Mouse (Mus musculus) heart, embryonic 15.5 days (tissue): ENCODE results near the gene Rasal1. TPM values are rescaled to one million over a fixed set of nuclear protein-coding genes. Genes with fewer than 3 reads are reported as not detected.
A peak's percentile ranks its signal among the peaks of the same experiment; 100 is the strongest.

Experiments
- ATAC-seq: fragments of 200-750 bp; cut with Nextera tagmentation; replicated peaks from 2 replicates; pipeline ENCODE4 v1.8.0; 2017; ENCODE audit warnings: low read depth, moderate TSS enrichment; ENCODE audit not compliant: insufficient number of reproducible peaks, insufficient read depth, low FRiP score
- H3K27ac ChIP-seq: fragments of 300-500 bp; sonication (generic); 2 replicates; pipeline ENCODE4 v1.5.1; 2015; ENCODE audit warnings: mild to moderate bottlenecking, inconsistent platforms
- H3K27me3 ChIP-seq: fragments of 300-500 bp; sonication (generic); 2 replicates; pipeline ENCODE4 v1.6.1; 2015; ENCODE audit warnings: inconsistent platforms
- H3K36me3 ChIP-seq: fragments of 300-500 bp; sonication (generic); 2 replicates; pipeline ENCODE4 v1.6.1; 2015; ENCODE audit warnings: mild to moderate bottlenecking, inconsistent platforms
- H3K4me1 ChIP-seq: fragments of 300-500 bp; sonication (generic); replicated peaks from 2 replicates; pipeline ENCODE4 v1.6.1; 2015; ENCODE audit warnings: inconsistent platforms
- H3K4me2 ChIP-seq: fragments of 300-500 bp; sonication (generic); 2 replicates; pipeline ENCODE4 v1.6.1; 2015; ENCODE audit warnings: inconsistent platforms, mild to moderate bottlenecking, moderate library complexity
- H3K4me3 ChIP-seq: fragments of 300-500 bp; sonication (generic); 2 replicates; pipeline ENCODE4 v1.5.1; 2015; ENCODE audit warnings: mild to moderate bottlenecking, inconsistent platforms
- H3K9ac ChIP-seq: fragments of 300-500 bp; sonication (generic); 2 replicates; pipeline ENCODE4 v1.6.1; 2015; ENCODE audit warnings: mild to moderate bottlenecking, inconsistent platforms
- H3K9me3 ChIP-seq: fragments of 300-500 bp; sonication (generic); replicated peaks from 2 replicates; pipeline ENCODE4 v1.6.1; 2016; ENCODE audit warnings: inconsistent platforms
- WGBS: fragments of 180-500 bp; shearing (Covaris S2); methylation state at CpG from one replicate; pipeline ENCODE4 v1.1.7; 2015; ENCODE audit warnings: mixed read lengths; 5-methylcytosine and 5-hydroxymethylcytosine counted together
- polyA plus RNA-seq: library from polyadenylated mRNA; unstranded; fragments of >200 nt; fragmentation: Nextera tagmentation; extraction: Ambion mirVana; gene quantifications from 2 replicates; pipeline ENCODE4 v1.2.1, GENCODE M21; 2015

The Rasal1 gene
- polyA plus RNA-seq, 1 experiment from 2014 or later: 0.25 TPM

DNA sequence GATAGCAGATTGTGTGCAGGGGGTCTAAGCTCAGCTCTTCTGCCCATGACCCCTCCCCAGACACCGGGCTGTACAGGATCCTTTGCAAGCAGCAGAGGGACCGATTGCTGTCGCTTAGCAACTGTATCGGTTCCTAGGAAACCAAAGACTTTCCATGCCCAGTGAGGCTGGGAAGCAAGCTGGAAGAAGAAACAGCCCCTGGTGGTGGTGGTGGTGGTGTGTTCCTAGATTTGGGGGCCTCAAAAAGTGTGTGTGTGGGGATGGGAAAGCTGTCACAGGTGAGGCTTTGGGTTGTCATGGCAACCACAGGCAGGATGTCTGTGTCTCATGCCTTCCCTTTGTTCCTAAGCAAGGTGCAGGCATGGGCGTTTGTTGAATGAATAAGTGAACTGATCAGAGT, 12.2 kb downstream of the Rasal1 start:
- H3K4me2 ChIP-seq: no peak overlapping the region
- H3K36me3 ChIP-seq: no peaks in the 10 kb centered on the region
- ATAC-seq: no peak
- no peaks in the 10 kb centered on the region for H3K4me1 ChIP-seq
- 44% methylated on average over 5 of the region's 5 CpGs for WGBS
- no peaks in the 10 kb centered on the region for H3K9me3 ChIP-seq
- no peak overlapping the region for H3K9ac ChIP-seq
- H3K4me3 ChIP-seq: no peak overlapping the region
- peaks cover 35% of the 10 kb centered on the region for H3K27me3 ChIP-seq
- H3K27ac ChIP-seq: no peak overlapping the region

- Histone ChIP-seq H3K9me3 (no peaks in the 10 kb centered on the region), H3K4me1 (no peaks in the 10 kb centered on the region), H3K36me3 (no peaks in the 10 kb centered on the region), H3K9ac (no peak overlapping the region), H3K4me2 (no peak overlapping the region), H3K4me3 (no peak overlapping the region), H3K27me3 (peaks cover 40% of the 10 kb centered on the region), H3K27ac (no peak overlapping the region)
- ATAC-seq: no peak
- 61% methylated on average over 2 of the region's 2 CpGs for WGBS
These were observed 16.3 kb downstream of the Rasal1 start for GRCm38 (mm10) chr5:120664888-120665287.

DNA sequence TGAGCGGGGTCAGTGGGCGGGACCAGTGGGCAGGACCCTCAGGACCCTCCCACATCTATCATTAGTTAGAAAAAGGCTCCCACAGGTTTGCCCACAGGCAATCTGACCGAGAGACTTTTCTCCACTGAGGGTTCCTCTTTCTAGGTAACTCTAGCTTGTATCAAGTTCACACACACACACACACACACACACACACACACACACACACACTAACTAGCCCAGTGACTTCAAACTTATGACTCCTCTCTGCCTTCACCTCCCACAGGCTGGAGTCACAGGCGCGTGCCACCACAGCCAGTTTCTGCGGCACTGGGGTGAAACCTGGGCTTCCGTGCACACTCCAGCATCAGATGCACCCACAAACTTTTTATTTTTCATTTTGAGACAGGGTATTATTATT, 20.1 kb downstream of the Rasal1 start:
- H3K27ac ChIP-seq: no peak overlapping the region
- no peak overlapping the region for H3K4me2 ChIP-seq
- no peak overlapping the region for H3K9ac ChIP-seq
- no peak overlapping the region for H3K4me3 ChIP-seq
- no peaks in the 10 kb centered on the region for H3K4me1 ChIP-seq
- H3K9me3 ChIP-seq: no peaks in the 10 kb centered on the region
- WGBS: 77% methylated on average over 7 of the region's 7 CpGs
- ATAC-seq: no peak
- peaks cover 23% of the 10 kb centered on the region for H3K27me3 ChIP-seq
- no peaks in the 10 kb centered on the region for H3K36me3 ChIP-seq

DNA sequence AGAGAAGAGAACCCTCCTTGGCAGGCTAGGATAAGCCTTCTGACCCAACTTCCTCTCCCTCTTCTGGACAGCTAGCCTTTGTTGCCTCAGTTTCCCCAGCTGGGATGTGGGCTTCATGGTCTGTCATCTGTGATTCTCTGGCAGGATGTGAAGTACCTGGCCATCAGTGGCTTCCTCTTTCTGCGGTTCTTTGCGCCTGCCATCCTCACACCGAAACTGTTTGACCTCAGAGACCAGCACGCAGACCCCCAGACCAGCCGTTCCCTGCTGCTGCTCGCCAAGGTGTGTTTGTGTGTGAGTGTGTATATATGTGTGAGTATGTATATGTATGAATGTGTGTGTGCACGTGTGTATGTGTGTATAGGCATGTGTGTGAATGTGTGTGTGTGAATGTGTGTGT, 21.5 kb downstream of the Rasal1 start:
- Histone ChIP-seq H3K4me3 (no peak overlapping the region), H3K4me1 (peaks cover 2% of the 10 kb centered on the region; the same call in 1 of the 2 replicates), H3K36me3 (no peaks in the 10 kb centered on the region), H3K4me2 (no peak overlapping the region), H3K9me3 (no peaks in the 10 kb centered on the region), H3K27ac (no peak overlapping the region), H3K9ac (no peak overlapping the region), H3K27me3 (peaks cover 17% of the 10 kb centered on the region)
- no peak for ATAC-seq
- WGBS: 85% methylated on average over 7 of the region's 7 CpGs

DNA sequence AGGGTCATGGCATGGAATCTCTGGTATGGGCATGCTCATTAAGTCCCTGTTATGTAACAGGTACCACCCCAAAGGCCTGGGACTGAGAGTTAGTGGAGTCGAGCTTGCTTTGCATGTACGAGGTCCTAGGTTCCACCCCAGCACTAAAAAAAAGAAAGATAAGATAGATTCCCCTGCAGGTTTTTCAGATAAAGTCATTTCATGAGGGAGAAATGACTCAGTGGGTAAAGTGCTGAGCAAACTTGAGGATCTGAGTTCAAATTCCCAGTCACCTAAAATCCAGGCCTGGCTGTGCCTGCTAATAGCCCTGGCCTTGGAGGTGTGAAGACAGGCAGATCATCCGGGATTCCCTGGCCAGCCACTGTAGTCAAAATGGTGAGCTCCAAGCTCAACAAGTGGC, 23.3 kb downstream of the Rasal1 start:
- Histone ChIP-seq H3K9ac (no peak overlapping the region), H3K27me3 (peaks cover 14% of the 10 kb centered on the region), H3K9me3 (no peaks in the 10 kb centered on the region), H3K4me2 (no peak overlapping the region), H3K36me3 (no peaks in the 10 kb centered on the region), H3K27ac (no peak overlapping the region), H3K4me3 (no peak overlapping the region), H3K4me1 (peaks cover 2% of the 10 kb centered on the region; the same call in 1 of the 2 replicates)
- whole genome bisulfite sequencing: 58% methylated on average over 3 of the region's 3 CpGs
- ATAC-seq: no peak

DNA sequence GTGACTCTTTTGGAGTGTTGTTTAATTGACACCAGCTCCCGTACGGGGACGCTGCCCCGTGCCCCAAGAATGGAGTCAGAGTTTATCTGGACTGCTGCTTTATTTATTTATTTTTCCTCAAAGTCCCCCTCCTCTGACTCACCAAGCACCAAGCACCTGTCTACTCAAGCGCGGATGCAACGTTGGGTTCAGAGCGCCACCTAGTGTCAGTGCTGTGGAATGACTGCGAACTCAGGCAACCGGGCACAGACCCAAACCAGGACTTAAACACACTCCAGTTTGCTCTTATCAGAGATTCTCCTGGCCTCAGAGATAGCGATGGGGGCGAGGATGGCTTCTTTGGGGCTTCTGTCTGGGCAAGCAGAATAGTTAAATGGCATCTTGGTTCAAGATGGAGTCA, 25.0 kb downstream of the Rasal1 start:
- WGBS: 4% methylated on average over 12 of the region's 12 CpGs
- peaks cover 2% of the 10 kb centered on the region; the same call in 1 of the 2 replicates for H3K4me1 ChIP-seq
- ATAC-seq: peak; percentile 8; the same call in 1 of the 2 replicates

GRCm38 (mm10) chr5:120674229-120675145, 25.9 kb downstream of the Rasal1 start:
- Histone ChIP-seq H3K4me1 (peaks cover 3% of the 10 kb centered on the region), H3K36me3 (no peaks in the 10 kb centered on the region), H3K4me2 (no peak overlapping the region), H3K9me3 (no peaks in the 10 kb centered on the region), H3K27ac (no peak overlapping the region), H3K4me3 (no peak overlapping the region), H3K9ac (no peak overlapping the region), H3K27me3 (peaks cover 23% of the 10 kb centered on the region)
- ATAC-seq: no peak
- WGBS: 31% methylated on average over 21 of the region's 21 CpGs

More for the DNA sequence above, 25.0 kb downstream of the Rasal1 start:
- H3K27ac ChIP-seq: no peak overlapping the region
- peaks cover 16% of the 10 kb centered on the region; the same call in 1 of the 2 replicates for H3K27me3 ChIP-seq
- H3K9ac ChIP-seq: no peak overlapping the region
- H3K36me3 ChIP-seq: no peaks in the 10 kb centered on the region
- no peak overlapping the region for H3K4me2 ChIP-seq
- H3K4me3 ChIP-seq: no peak overlapping the region
- no peaks in the 10 kb centered on the region for H3K9me3 ChIP-seq

DNA sequence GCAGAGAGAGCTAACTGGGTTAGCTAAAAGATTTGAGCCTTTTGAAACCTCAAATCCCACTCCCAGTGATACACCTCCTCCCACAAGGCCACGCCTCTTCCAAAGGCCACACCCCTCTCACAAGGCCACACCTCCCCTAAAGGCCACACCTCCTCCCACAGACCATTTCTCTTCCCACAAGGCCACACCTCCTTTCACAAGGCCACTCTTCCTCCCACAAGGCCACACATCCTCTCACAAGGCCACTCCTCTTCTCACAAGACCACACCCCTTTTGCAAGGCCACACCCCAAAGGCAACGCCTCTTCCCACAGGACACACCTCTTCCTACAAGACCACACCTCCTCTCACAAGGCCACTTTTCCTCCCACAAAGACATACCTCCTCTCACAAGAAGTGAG, 28.9 kb downstream of the Rasal1 start:
- Histone ChIP-seq H3K27ac (no peak overlapping the region), H3K36me3 (no peaks in the 10 kb centered on the region), H3K4me1 (peaks cover 10% of the 10 kb centered on the region), H3K4me2 (no peak overlapping the region), H3K9ac (no peak overlapping the region), H3K4me3 (no peak overlapping the region), H3K9me3 (no peaks in the 10 kb centered on the region), H3K27me3 (peaks cover 43% of the 10 kb centered on the region)
- 20% methylated on average over 2 of the region's 2 CpGs for WGBS
- no peak for ATAC-seq

DNA sequence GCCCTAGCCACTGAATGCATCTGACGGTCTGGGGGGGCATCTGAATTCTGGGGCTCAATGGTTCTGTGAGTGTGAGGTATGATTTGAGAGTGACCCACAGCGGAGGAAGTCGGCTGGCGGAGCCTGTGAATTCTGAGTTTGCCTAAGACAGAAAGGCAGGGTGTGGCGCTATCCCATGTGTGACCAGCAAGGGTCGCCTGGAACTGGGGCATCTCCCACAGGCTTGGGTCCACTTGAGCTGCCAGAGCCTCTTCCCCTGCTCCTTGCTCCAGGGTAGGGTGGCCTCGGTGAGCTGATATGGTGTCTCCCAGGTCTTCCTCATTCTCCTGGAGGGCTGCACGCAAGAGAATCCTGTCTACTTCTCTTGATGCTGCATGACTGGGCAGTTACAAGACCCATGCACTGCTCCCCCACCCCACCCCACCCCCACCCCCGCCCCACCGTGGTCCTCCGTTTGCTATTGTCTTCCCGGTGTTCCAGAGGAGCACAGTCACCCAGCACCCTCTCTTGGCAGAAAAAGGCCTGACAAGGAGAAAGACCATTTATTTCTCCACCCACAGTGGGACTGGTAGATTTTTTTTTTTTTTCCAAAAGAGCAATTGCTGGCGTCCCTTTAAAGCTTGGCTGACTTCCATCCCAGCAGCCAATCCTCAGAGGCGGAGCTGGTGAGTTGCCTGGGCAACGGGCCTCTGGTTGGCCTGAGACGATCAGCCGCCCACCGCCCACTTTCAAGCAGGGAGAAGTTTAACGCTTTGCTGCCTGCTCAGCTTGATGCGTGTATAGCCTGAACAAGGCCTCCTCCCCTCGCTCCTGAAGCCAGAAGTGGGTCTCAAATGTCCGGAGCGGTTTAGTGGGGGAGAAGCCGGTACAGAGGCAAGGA, 31.3 kb downstream of the Rasal1 start:
- no peak overlapping the region for H3K27ac ChIP-seq
- no peaks in the 10 kb centered on the region for H3K9me3 ChIP-seq
- H3K36me3 ChIP-seq: no peaks in the 10 kb centered on the region
- ATAC-seq: peak; percentile 79
- WGBS: 3% methylated on average over 24 of the region's 24 CpGs
- peak overlapping the region; percentile 39 for H3K4me3 ChIP-seq
- peak overlapping the region; percentile 4; the same call in 1 of the 2 replicates for H3K9ac ChIP-seq
- peak overlapping the region; percentile 66 for H3K4me2 ChIP-seq
- H3K4me1 ChIP-seq: peaks cover 11% of the 10 kb centered on the region
- H3K27me3 ChIP-seq: peaks cover 61% of the 10 kb centered on the region

DNA sequence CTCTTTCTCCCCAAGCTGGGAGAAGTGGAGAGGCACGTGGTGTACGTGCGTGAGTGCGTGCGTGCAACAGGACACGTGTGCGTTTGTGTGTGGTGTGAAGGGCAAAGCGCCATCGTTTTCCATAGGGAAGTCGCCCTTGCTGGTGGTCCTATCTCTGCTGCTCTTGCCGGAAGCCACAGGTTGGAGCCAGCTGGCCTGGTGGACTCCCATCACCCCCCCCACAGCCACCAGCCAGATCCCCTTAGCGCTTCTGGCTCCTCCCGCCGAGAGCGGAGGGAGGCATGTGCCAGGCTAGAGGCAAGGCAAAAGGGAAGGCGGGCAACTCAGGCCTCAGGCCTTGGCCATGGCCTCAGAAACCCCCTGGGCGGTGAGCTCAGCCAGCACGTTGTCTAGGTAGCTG, 32.3 kb downstream of the Rasal1 start:
- no peaks in the 10 kb centered on the region for H3K36me3 ChIP-seq
- no peak overlapping the region for H3K4me2 ChIP-seq
- H3K27ac ChIP-seq: no peak overlapping the region
- no peaks in the 10 kb centered on the region for H3K9me3 ChIP-seq
- H3K27me3 ChIP-seq: peaks cover 66% of the 10 kb centered on the region
- peaks cover 11% of the 10 kb centered on the region for H3K4me1 ChIP-seq
- H3K9ac ChIP-seq: no peak overlapping the region
- 84% methylated on average over 18 of the region's 18 CpGs for WGBS
- H3K4me3 ChIP-seq: no peak overlapping the region
- ATAC-seq: no peak
